Mouse (Mus musculus): ENCODE data around the gene Apobec3. TPM values are rescaled to one million over a fixed set of nuclear protein-coding genes. Genes with fewer than 3 reads are reported as not detected.
"Not testable (repeated sequence)": the region's sequence is repeated elsewhere in the genome, so short reads cannot be mapped to it uniquely, and the experiment has no call there.

Apobec3 gene
- polyA plus RNA-seq, 1 experiment, result 114 TPM

- no peak overlapping the region for H3K4me3 ChIP-seq (ENCODE audit: low read depth, low read length)
- H3K36me3 ChIP-seq (ENCODE audit: control insufficient read depth, insufficient read depth, low read length, poor library complexity, severe bottlenecking), result peaks cover 26% of the 10 kb centered on the region
- no peak overlapping the region for H3K27ac ChIP-seq (ENCODE audit: insufficient read depth, low read length)
- no peaks in the 10 kb centered on the region for H3K27me3 ChIP-seq (ENCODE audit: control insufficient read depth, insufficient read depth, low read length, poor library complexity, severe bottlenecking)
- H3K4me1 ChIP-seq (ENCODE audit: control insufficient read depth, insufficient read depth, low read length), result peaks cover 13% of the 10 kb centered on the region
- no peak for TF ChIP-seq EP300 (IDR thresholded peaks at IDR 0.05; ENCODE audit: insufficient read depth, low read depth, low read length)
- no peak for TF ChIP-seq CTCF (IDR thresholded peaks at IDR 0.05; ENCODE audit: low read depth, low read length)
- TF ChIP-seq POLR2A (IDR thresholded peaks at IDR 0.05; ENCODE audit: insufficient read depth, low read length), result no peak
- H3K9me3 ChIP-seq (replicated peaks; ENCODE audit: control insufficient read depth, insufficient read depth, low read length, poor library complexity, severe bottlenecking), result no peaks in the 10 kb centered on the region
- H3K9ac ChIP-seq (ENCODE audit: low read depth, poor library complexity, severe bottlenecking), result no peak overlapping the region
These were observed 7.5 kb downstream of the Apobec3 start for GRCm38 (mm10) chr15:79898988-79899387.

GRCm38 (mm10) chr15:79899828-79900510 is 8.5 kb downstream of the Apobec3 start:
- Histone ChIP-seq H3K27me3 (ENCODE audit: control insufficient read depth, insufficient read depth, low read length, poor library complexity, severe bottlenecking) (no peaks in the 10 kb centered on the region), H3K27ac (ENCODE audit: insufficient read depth, low read length) (0 out of 2 replicates have a peak overlapping the region, but pooled peaks have one; percentile 0), H3K4me1 (ENCODE audit: control insufficient read depth, insufficient read depth, low read length) (peaks cover 12% of the 10 kb centered on the region), H3K4me3 (ENCODE audit: low read depth, low read length) (peak overlapping the region; percentile 20; the same call in 1 of the 2 replicates), H3K9ac (ENCODE audit: low read depth, poor library complexity, severe bottlenecking) (no peak overlapping the region), H3K36me3 (ENCODE audit: control insufficient read depth, insufficient read depth, low read length, poor library complexity, severe bottlenecking) (peaks cover 26% of the 10 kb centered on the region), H3K9me3 (replicated peaks; ENCODE audit: control insufficient read depth, insufficient read depth, low read length, poor library complexity, severe bottlenecking) (no peaks in the 10 kb centered on the region)
- TF ChIP-seq POLR2A (IDR thresholded peaks at IDR 0.05; ENCODE audit: insufficient read depth, low read length) (no peak), CTCF (IDR thresholded peaks at IDR 0.05; ENCODE audit: low read depth, low read length) (no peak), EP300 (IDR thresholded peaks at IDR 0.05; ENCODE audit: insufficient read depth, low read depth, low read length) (no peak)

GRCm38 (mm10) chr15:79900751-79901150 is 9.3 kb downstream of the Apobec3 start:
- Histone ChIP-seq H3K27me3 (ENCODE audit: control insufficient read depth, insufficient read depth, low read length, poor library complexity, severe bottlenecking) (no peaks in the 10 kb centered on the region), H3K4me3 (ENCODE audit: low read depth, low read length) (peak overlapping the region; percentile 20), H3K9me3 (replicated peaks; ENCODE audit: control insufficient read depth, insufficient read depth, low read length, poor library complexity, severe bottlenecking) (no peaks in the 10 kb centered on the region), H3K36me3 (ENCODE audit: control insufficient read depth, insufficient read depth, low read length, poor library complexity, severe bottlenecking) (peaks cover 29% of the 10 kb centered on the region), H3K4me1 (ENCODE audit: control insufficient read depth, insufficient read depth, low read length) (peaks cover 13% of the 10 kb centered on the region), H3K27ac (ENCODE audit: insufficient read depth, low read length) (no peak overlapping the region), H3K9ac (ENCODE audit: low read depth, poor library complexity, severe bottlenecking) (no peak overlapping the region)
- 0 out of 2 replicates have a peak, but pooled peaks have one; percentile 8 for TF ChIP-seq EP300 (IDR thresholded peaks at IDR 0.05; ENCODE audit: insufficient read depth, low read depth, low read length)
- TF ChIP-seq POLR2A (IDR thresholded peaks at IDR 0.05; ENCODE audit: insufficient read depth, low read length), result no peak

GRCm38 (mm10) chr15:79901399-79901798 is 9.9 kb downstream of the Apobec3 start:
- Histone ChIP-seq H3K27ac (ENCODE audit: insufficient read depth, low read length) (peak overlapping the region; percentile 34; the same call in 1 of the 2 replicates), H3K9me3 (replicated peaks; ENCODE audit: control insufficient read depth, insufficient read depth, low read length, poor library complexity, severe bottlenecking) (no peaks in the 10 kb centered on the region), H3K36me3 (ENCODE audit: control insufficient read depth, insufficient read depth, low read length, poor library complexity, severe bottlenecking) (peaks cover 28% of the 10 kb centered on the region), H3K4me1 (ENCODE audit: control insufficient read depth, insufficient read depth, low read length) (peaks cover 17% of the 10 kb centered on the region), H3K9ac (ENCODE audit: low read depth, poor library complexity, severe bottlenecking) (no peak overlapping the region), H3K4me3 (ENCODE audit: low read depth, low read length) (peak overlapping the region; percentile 12; the same call in 1 of the 2 replicates), H3K27me3 (ENCODE audit: control insufficient read depth, insufficient read depth, low read length, poor library complexity, severe bottlenecking) (no peaks in the 10 kb centered on the region)
- TF ChIP-seq EP300 (IDR thresholded peaks at IDR 0.05; ENCODE audit: insufficient read depth, low read depth, low read length) (no peak), POLR2A (IDR thresholded peaks at IDR 0.05; ENCODE audit: insufficient read depth, low read length) (no peak), CTCF (IDR thresholded peaks at IDR 0.05; ENCODE audit: low read depth, low read length) (no peak)

- Histone ChIP-seq H3K4me3 (ENCODE audit: low read depth, low read length) (peak overlapping the region; percentile 53), H3K27ac (ENCODE audit: insufficient read depth, low read length) (peak overlapping the region; percentile 84), H3K36me3 (ENCODE audit: control insufficient read depth, insufficient read depth, low read length, poor library complexity, severe bottlenecking) (peaks cover 25% of the 10 kb centered on the region), H3K4me1 (ENCODE audit: control insufficient read depth, insufficient read depth, low read length) (peaks cover 18% of the 10 kb centered on the region)
- H3K9me3 ChIP-seq (replicated peaks; ENCODE audit: control insufficient read depth, insufficient read depth, low read length, poor library complexity, severe bottlenecking); H3K9ac ChIP-seq (ENCODE audit: low read depth, poor library complexity, severe bottlenecking); H3K27me3 ChIP-seq (ENCODE audit: control insufficient read depth, insufficient read depth, low read length, poor library complexity, severe bottlenecking): not testable (repeated sequence)
These were observed 11.6 kb downstream of the Apobec3 start for GRCm38 (mm10) chr15:79903081-79903480.

GRCm38 (mm10) chr15:79903963-79904362 is 12.5 kb downstream of the Apobec3 start:
- H3K9ac ChIP-seq (ENCODE audit: low read depth, poor library complexity, severe bottlenecking), result peak overlapping the region; percentile 20; the same call in 1 of the 2 replicates
- peak; percentile 82; the same call in 1 of the 2 replicates for TF ChIP-seq EP300 (IDR thresholded peaks at IDR 0.05; ENCODE audit: insufficient read depth, low read depth, low read length)
- no peak for TF ChIP-seq POLR2A (IDR thresholded peaks at IDR 0.05; ENCODE audit: insufficient read depth, low read length)
- no peaks in the 10 kb centered on the region for H3K27me3 ChIP-seq (ENCODE audit: control insufficient read depth, insufficient read depth, low read length, poor library complexity, severe bottlenecking)
- peaks cover 15% of the 10 kb centered on the region for H3K4me1 ChIP-seq (ENCODE audit: control insufficient read depth, insufficient read depth, low read length)
- H3K4me3 ChIP-seq (ENCODE audit: low read depth, low read length), result peak overlapping the region; percentile 53
- H3K27ac ChIP-seq (ENCODE audit: insufficient read depth, low read length), result peak overlapping the region; percentile 84
- H3K36me3 ChIP-seq (ENCODE audit: control insufficient read depth, insufficient read depth, low read length, poor library complexity, severe bottlenecking), result peaks cover 17% of the 10 kb centered on the region
- H3K9me3 ChIP-seq (replicated peaks; ENCODE audit: control insufficient read depth, insufficient read depth, low read length, poor library complexity, severe bottlenecking), result no peaks in the 10 kb centered on the region

Measured in ES-Bruce4 (cell line).